Mouse (Mus musculus): ENCODE data around the gene Lhx2.

The Lhx2 gene

DNA sequence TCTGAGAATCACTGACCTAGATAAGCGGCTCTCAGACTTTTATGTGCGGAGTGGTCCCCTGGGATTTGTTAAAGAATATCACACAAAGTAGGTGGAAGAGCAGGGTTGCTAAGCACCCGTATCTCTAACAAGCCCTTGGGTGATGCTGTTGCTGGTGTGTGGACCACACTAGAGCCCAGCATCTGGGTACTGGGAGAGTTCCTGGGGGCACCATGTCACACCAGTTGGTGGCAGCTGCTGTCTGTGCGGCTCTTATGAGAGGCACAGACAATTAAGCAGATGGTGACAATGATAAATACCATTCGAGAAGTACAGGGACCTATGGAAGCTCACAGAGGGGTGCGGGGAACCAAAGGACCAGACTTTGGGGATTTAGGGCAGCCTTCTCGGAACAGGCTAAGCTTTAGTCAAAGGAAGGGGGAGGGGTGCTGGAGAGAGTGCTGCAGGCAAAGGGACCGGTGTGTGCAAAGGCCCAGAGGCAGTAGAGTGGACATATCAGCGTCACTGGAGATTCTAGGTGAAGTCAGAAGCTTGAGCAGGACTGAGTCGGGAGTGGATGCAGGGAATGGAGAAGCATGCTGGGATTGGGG, 65.0 kb downstream of the Lhx2 start:
- no peak for DNase-seq (ENCODE audit: extremely low read depth, low read depth, low spot score)

DNA sequence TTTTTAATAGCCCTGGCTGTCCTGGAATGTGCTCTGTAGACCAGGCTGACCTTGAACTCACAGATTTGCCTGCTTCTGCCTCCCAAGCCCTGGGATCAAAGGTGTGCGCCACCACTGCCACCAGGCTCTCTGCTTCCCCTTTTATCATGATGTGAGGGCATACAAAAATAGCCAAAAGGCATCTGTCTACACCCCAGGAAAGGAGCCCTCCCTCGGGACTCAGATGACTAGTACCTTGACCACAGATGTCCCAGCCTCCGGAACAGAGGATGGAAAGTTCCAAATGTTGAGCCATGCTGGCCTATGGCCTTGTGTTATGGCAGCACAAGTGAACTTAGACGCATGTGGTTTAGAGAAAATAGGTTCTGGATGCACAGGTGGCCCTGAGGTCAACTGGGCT, 66.3 kb downstream of the Lhx2 start:
- DNase-seq (ENCODE audit: extremely low read depth, low read depth, low spot score): no peak

DNA sequence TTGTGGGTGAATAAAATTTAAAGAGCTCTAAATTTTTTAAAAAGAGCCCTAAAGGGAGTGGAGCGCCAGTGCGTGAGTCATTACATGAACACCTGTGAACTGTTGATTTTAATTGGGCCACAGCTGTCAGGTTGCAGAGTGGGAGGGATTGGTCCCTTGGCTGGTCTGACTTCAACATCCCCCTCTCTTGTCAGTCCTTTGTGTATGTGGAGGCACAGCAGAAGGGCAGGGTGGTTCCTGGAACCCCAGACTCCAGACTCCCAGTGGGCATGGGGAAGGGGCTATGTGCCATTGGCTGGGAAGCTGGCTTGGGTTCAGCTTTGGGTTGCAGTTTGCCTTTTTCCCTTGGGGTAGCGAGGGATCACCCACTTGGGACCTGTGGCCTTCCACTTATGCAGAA, 70.2 kb downstream of the Lhx2 start:
- no peak for DNase-seq (ENCODE audit: extremely low read depth, low read depth, low spot score)

DNA sequence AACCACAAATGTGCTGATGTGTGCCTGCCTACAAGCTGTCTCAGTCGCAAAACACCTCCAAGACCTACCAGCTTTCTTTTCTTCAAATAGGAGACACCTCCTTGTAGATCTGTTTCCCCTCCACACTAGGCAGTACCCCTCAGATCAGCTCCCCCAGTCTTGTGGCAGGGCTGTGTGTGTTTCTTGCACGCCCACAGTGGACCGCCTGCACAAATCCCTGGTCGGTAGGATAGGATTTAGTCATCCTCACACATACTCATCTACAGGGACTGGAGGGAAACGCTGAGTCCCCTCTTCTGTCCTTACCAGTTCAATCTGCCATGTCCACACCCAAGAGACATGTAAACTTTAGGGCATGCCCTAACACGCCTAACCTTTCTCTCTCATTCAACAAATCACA, 71.1 kb downstream of the Lhx2 start:
- no peak for DNase-seq (ENCODE audit: extremely low read depth, low read depth, low spot score)

DNA sequence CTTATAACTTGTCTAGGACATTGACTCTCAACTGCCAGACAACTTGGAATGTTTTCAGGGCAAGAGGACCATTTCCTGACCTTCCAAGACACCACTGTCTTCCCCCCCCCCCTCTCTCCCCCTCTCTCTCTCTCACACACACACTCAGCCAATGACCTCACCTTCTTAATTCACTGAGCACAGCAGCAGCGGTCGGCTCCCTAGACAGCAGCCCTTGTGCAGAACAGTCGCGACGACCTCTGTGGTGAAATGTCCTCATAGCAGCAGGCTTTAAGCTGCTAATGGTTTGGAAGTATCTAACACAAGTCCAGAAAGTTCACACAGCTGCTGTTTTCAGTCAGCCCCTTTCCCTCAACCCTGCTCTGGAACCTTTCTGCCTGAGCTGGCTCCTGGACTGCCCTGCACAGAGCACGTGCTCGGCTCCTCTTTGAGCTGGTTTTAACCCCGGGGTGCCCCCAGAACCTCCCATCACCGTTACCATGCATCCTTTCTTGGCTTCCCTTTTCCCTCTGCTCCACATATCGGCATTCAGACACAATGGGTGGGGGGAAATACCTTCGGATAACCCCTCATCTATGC, 73.6 kb downstream of the Lhx2 start:
- DNase-seq (ENCODE audit: extremely low read depth, low read depth, low spot score): no peak

DNA sequence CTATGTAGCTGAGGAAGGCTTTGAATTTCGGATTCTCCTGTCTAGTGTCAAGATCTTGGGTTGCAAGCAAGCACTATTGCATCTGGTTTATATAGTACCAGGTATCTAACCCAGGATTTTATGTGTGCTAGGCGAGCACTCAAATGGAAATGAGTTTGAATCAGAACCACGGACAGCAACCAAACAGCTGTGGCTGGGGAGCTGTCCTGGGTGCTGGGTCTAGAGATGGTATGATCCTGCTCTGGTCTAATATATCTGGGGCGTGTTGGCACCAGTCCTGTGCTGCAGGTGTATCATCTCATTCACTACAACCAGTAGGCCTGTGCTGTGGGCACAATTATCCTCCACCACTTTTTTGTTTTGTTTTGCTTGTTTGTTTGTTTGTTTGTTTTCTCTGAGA, 78.9 kb downstream of the Lhx2 start:
- no peak for DNase-seq (ENCODE audit: extremely low read depth, low read depth, low spot score)

Measured in fat pad, adult 2 months (tissue).